In the genomic region with DNA sequence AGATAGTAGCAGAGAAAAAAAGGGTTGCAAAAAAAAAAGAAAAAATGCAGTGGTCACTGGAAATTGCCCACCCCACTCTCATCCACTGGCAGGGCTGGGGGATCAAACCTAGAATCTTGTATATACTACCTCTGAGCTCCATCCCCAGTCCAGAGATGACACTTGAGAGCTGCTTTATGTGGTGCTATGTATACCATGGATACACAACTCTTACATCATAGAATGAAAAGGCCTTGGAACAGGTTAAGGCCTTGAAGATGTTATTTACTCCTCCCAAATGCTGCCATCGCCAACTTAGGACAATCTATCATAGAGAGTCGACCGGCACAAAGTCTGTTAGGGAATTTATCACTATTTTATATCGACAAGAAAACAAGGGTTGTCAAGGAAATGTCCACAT, we compare ENCODE assay signal across 10 mouse cellular contexts. TPM values are rescaled to one million over a fixed set of nuclear protein-coding genes. Genes with fewer than 3 reads are reported as not detected.
DNase-seq lines count a peak whose midpoint lies in the region; ATAC-seq lines count a peak whose summit lies in the region.
"Had no signal": no experiment of that assay in that cellular context is flagged by ENCODE, and none has a peak within 500 bp of the region (broad histone marks: within the 10 kb centered on the region; RNA-seq: fewer than 3 reads in every experiment).

No protein-coding gene starts in this region.

- H3K9me3 ChIP-seq in kidney, embryonic 16.5 days (ENCODE audit: low read length) = no peaks in the 10 kb centered on the region
- no peaks in the 10 kb centered on the region for H3K9me3 ChIP-seq in embryonic facial prominence, embryonic 13.5 days
- H3K9me3 ChIP-seq in hindbrain, embryonic 15.5 days = no peaks in the 10 kb centered on the region
- no peaks in the 10 kb centered on the region for H3K9me3 ChIP-seq in midbrain, embryonic 14.5 days (ENCODE audit: control insufficient read depth, low read length)

- peak overlapping the region; percentile 46 for H3K4me2 ChIP-seq in kidney, embryonic 16.5 days (replicated peaks; ENCODE audit: low read depth, low read length)
- H3K4me2 ChIP-seq in embryonic facial prominence, embryonic 13.5 days = peak overlapping the region; percentile 98
- peak overlapping the region; percentile 93 for H3K4me2 ChIP-seq in hindbrain, embryonic 15.5 days
- peak overlapping the region; percentile 70 for H3K4me2 ChIP-seq in midbrain, embryonic 14.5 days (ENCODE audit: low read length)

- H3K36me3 ChIP-seq in kidney, embryonic 16.5 days (ENCODE audit: insufficient read depth, low read length) = peaks cover 31% of the 10 kb centered on the region
- H3K36me3 ChIP-seq in embryonic facial prominence, embryonic 13.5 days = peaks cover 48% of the 10 kb centered on the region
- peaks cover 35% of the 10 kb centered on the region for H3K36me3 ChIP-seq in hindbrain, embryonic 15.5 days
- peaks cover 54% of the 10 kb centered on the region for H3K36me3 ChIP-seq in midbrain, embryonic 14.5 days (ENCODE audit: control insufficient read depth, insufficient read depth, low read length)

- peaks cover 24% of the 10 kb centered on the region for H3K4me1 ChIP-seq in kidney, embryonic 16.5 days (ENCODE audit: insufficient read depth, low read length)
- H3K4me1 ChIP-seq in embryonic facial prominence, embryonic 13.5 days = peaks cover 34% of the 10 kb centered on the region
- peaks cover 54% of the 10 kb centered on the region for H3K4me1 ChIP-seq in hindbrain, embryonic 15.5 days (replicated peaks)
- peaks cover 32% of the 10 kb centered on the region for H3K4me1 ChIP-seq in midbrain, embryonic 14.5 days (ENCODE audit: control insufficient read depth, insufficient read depth, low read length)

- DNase-seq in kidney, adult 9 months = no peak
- no peak for DNase-seq in midbrain, embryonic 14.5 days
- no peak for DNase-seq in frontal cortex, postnatal 10 days (ENCODE audit: low spot score in 2 of 2)
- no peak for DNase-seq in ovary, postnatal 36 days (ENCODE audit: low spot score)
- DNase-seq in testis, postnatal 14 days (ENCODE audit: low spot score) = no peak
- DNase-seq: lung, postnatal 36 days; thymus, adult 18-20 months had no signal

- H3K9ac ChIP-seq in kidney, embryonic 16.5 days (replicated peaks; ENCODE audit: low read length) = peak overlapping the region; percentile 45
- peak overlapping the region; percentile 98 for H3K9ac ChIP-seq in embryonic facial prominence, embryonic 13.5 days
- H3K9ac ChIP-seq in hindbrain, embryonic 15.5 days = peak overlapping the region; percentile 28; the same call in 1 of the 2 replicates
- H3K9ac ChIP-seq in midbrain, embryonic 14.5 days (replicated peaks; ENCODE audit: low read length) = peak overlapping the region; percentile 43

- WGBS in kidney, embryonic 16.5 days = 67% methylated on average over 4 of the region's 4 CpGs
- 81% methylated on average over 4 of the region's 4 CpGs for WGBS in embryonic facial prominence, embryonic 13.5 days
- WGBS in hindbrain, embryonic 15.5 days = 83% methylated on average over 4 of the region's 4 CpGs
- WGBS in midbrain, embryonic 14.5 days = 84% methylated on average over 4 of the region's 4 CpGs

- H3K27me3 ChIP-seq in kidney, embryonic 16.5 days (ENCODE audit: insufficient read depth, low read length) = no peaks in the 10 kb centered on the region
- no peaks in the 10 kb centered on the region for H3K27me3 ChIP-seq in embryonic facial prominence, embryonic 13.5 days
- H3K27me3 ChIP-seq in hindbrain, embryonic 15.5 days = no peaks in the 10 kb centered on the region
- no peaks in the 10 kb centered on the region for H3K27me3 ChIP-seq in midbrain, embryonic 14.5 days (ENCODE audit: control insufficient read depth, insufficient read depth, low read length)

- H3K27ac ChIP-seq in kidney, embryonic 16.5 days (ENCODE audit: low read length) = peak overlapping the region; percentile 98; the same call in 1 of the 2 replicates
- peak overlapping the region; percentile 98 for H3K27ac ChIP-seq in embryonic facial prominence, embryonic 13.5 days
- H3K27ac ChIP-seq in hindbrain, embryonic 15.5 days (replicated peaks) = peak overlapping the region; percentile 98; the same call in 1 of the 2 replicates
- H3K27ac ChIP-seq in midbrain, embryonic 14.5 days (replicated peaks; ENCODE audit: low read depth, low read length) = peak overlapping the region; percentile 89

- H3K4me3 ChIP-seq in kidney, embryonic 16.5 days (ENCODE audit: low read length) = peak overlapping the region; percentile 92
- peak overlapping the region; percentile 99 for H3K4me3 ChIP-seq in embryonic facial prominence, embryonic 13.5 days
- peak overlapping the region; percentile 79 for H3K4me3 ChIP-seq in hindbrain, embryonic 15.5 days
- peak overlapping the region; percentile 94 for H3K4me3 ChIP-seq in midbrain, embryonic 14.5 days (replicated peaks; ENCODE audit: low read depth, low read length)

- ATAC-seq in kidney, embryonic 16.5 days (ENCODE audit: low FRiP score, low TSS enrichment) = no peak
- ATAC-seq in embryonic facial prominence, embryonic 13.5 days (ENCODE audit: insufficient number of reproducible peaks, insufficient read depth, low FRiP score, low TSS enrichment, low read depth) = no peak
- no peak for ATAC-seq in hindbrain, embryonic 15.5 days (ENCODE audit: low FRiP score, low read depth)
- no peak for ATAC-seq in midbrain, embryonic 14.5 days (ENCODE audit: low FRiP score, low TSS enrichment)

RNA-seq across cellular contexts. Expression of a gene that starts 2.1 kb away (rescaled TPM):
- 12.2 and 13.1 TPM in 2 replicates for polyA plus RNA-seq in kidney, embryonic 16.5 days (2015; fragmentation: Nextera tagmentation; extraction: Ambion mirVana)
- polyA plus RNA-seq in embryonic facial prominence, embryonic 13.5 days (2015; fragmentation: Nextera tagmentation; extraction: Ambion mirVana) = 12.2 and 15.3 TPM in 2 replicates
- 13.9 and 15.4 TPM in 2 replicates for polyA plus RNA-seq in hindbrain, embryonic 15.5 days (2015; fragmentation: Nextera tagmentation; extraction: Ambion mirVana)
- 14.9 and 17.8 TPM in 2 replicates for polyA plus RNA-seq in midbrain, embryonic 14.5 days (2014; fragmentation: Nextera tagmentation; extraction: Ambion mirVana)

RNA-seq across cellular contexts. Expression of a gene that starts 17.4 kb away (rescaled TPM):
- 41.9 and 47.2 TPM in 2 replicates for polyA plus RNA-seq in kidney, embryonic 16.5 days (2015; fragmentation: Nextera tagmentation; extraction: Ambion mirVana)
- polyA plus RNA-seq in embryonic facial prominence, embryonic 13.5 days (2015; fragmentation: Nextera tagmentation; extraction: Ambion mirVana) = 46.0 and 48.3 TPM in 2 replicates
- 36.9 and 42.8 TPM in 2 replicates for polyA plus RNA-seq in hindbrain, embryonic 15.5 days (2015; fragmentation: Nextera tagmentation; extraction: Ambion mirVana)
- polyA plus RNA-seq in midbrain, embryonic 14.5 days (2014; fragmentation: Nextera tagmentation; extraction: Ambion mirVana) = 41.8 and 44.3 TPM in 2 replicates

RNA-seq across cellular contexts. Expression of a gene that starts 27.9 kb away (rescaled TPM):
- 8.4 TPM in 2 replicates for polyA plus RNA-seq in kidney, embryonic 16.5 days (2015; fragmentation: Nextera tagmentation; extraction: Ambion mirVana)
- polyA plus RNA-seq in embryonic facial prominence, embryonic 13.5 days (2015; fragmentation: Nextera tagmentation; extraction: Ambion mirVana) = 11.8 and 13.1 TPM in 2 replicates
- polyA plus RNA-seq in hindbrain, embryonic 15.5 days (2015; fragmentation: Nextera tagmentation; extraction: Ambion mirVana) = 14.7 and 15.8 TPM in 2 replicates
- polyA plus RNA-seq in midbrain, embryonic 14.5 days (2014; fragmentation: Nextera tagmentation; extraction: Ambion mirVana) = 16.1 and 16.6 TPM in 2 replicates

RNA-seq across cellular contexts. Expression of a gene that starts 34.9 kb away (rescaled TPM):
- polyA plus RNA-seq in kidney, embryonic 16.5 days (2015; fragmentation: Nextera tagmentation; extraction: Ambion mirVana) = 39.6 and 44.1 TPM in 2 replicates
- 52.1 and 55.6 TPM in 2 replicates for polyA plus RNA-seq in embryonic facial prominence, embryonic 13.5 days (2015; fragmentation: Nextera tagmentation; extraction: Ambion mirVana)
- 57.2 and 57.4 TPM in 2 replicates for polyA plus RNA-seq in hindbrain, embryonic 15.5 days (2015; fragmentation: Nextera tagmentation; extraction: Ambion mirVana)
- 46.1 and 64.3 TPM in 2 replicates for polyA plus RNA-seq in midbrain, embryonic 14.5 days (2014; fragmentation: Nextera tagmentation; extraction: Ambion mirVana)

RNA-seq across cellular contexts. Expression of a gene that starts 42.5 kb away (rescaled TPM):
- polyA plus RNA-seq in kidney, embryonic 16.5 days (2015; fragmentation: Nextera tagmentation; extraction: Ambion mirVana) = 16.2 and 22.4 TPM in 2 replicates
- polyA plus RNA-seq in embryonic facial prominence, embryonic 13.5 days (2015; fragmentation: Nextera tagmentation; extraction: Ambion mirVana) = 18.6 and 19.0 TPM in 2 replicates
- 14.7 and 15.6 TPM in 2 replicates for polyA plus RNA-seq in hindbrain, embryonic 15.5 days (2015; fragmentation: Nextera tagmentation; extraction: Ambion mirVana)
- polyA plus RNA-seq in midbrain, embryonic 14.5 days (2014; fragmentation: Nextera tagmentation; extraction: Ambion mirVana) = 18.8 and 20.8 TPM in 2 replicates

Comparison
In these comparisons a context has a peak if more than half of its experiments do, and no peak if none do; other contexts are left out.
1. H3K4me2 ChIP-seq: peak in every context shown above with its lines; median percentile 98 in embryonic facial prominence, embryonic 13.5 days; 93 in hindbrain, embryonic 15.5 days; 70 in midbrain, embryonic 14.5 days; 46 in kidney, embryonic 16.5 days.
2. H3K9ac ChIP-seq: peak in every context shown above with its lines; median percentile 98 in embryonic facial prominence, embryonic 13.5 days; 45 in kidney, embryonic 16.5 days; 43 in midbrain, embryonic 14.5 days; 28 in hindbrain, embryonic 15.5 days.